ENCODE assay signal across 17 mouse cellular contexts in the genomic region with DNA sequence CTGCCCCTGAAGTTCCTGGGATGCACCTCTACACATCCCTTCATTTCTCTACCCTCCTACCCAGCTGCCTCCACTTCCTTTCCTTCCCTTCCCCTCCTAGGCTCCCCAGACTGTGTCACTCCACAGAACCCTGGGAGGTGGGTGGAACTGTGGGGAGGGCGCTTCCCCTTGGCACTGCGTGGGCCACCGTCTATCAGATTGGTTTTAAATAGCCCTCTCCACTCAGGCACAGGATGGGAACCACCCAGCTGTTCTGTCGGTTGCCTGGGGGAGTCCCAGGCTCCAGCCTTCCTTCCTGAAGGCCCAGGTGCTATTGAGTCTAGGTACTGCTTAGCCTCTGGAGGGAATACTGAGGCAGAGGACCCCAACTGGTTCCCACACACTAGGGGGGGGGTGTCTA. TPM values are rescaled to one million over a fixed set of nuclear protein-coding genes. Genes with fewer than 3 reads are reported as not detected.
DNase-seq lines count a peak whose midpoint lies in the region; ATAC-seq and TF ChIP-seq lines count a peak whose summit lies in the region.
"Had no signal": no experiment of that assay in that cellular context is flagged by ENCODE, and none has a peak within 500 bp of the region (broad histone marks: within the 10 kb centered on the region; RNA-seq: fewer than 3 reads in every experiment).

No protein-coding gene starts in this region.

- no peaks in the 10 kb centered on the region for H3K9me3 ChIP-seq in kidney, embryonic 14.5 days (ENCODE audit: control insufficient read depth, low read length)
- no peaks in the 10 kb centered on the region for H3K9me3 ChIP-seq in intestine, embryonic 16.5 days (ENCODE audit: control insufficient read depth, low read length)
- H3K9me3 ChIP-seq: heart, embryonic 15.5 days had no signal

- H3K4me3 ChIP-seq in kidney, adult 2 months (ENCODE audit: insufficient read depth, low read depth, low read length): no peak overlapping the region
- no peak overlapping the region for H3K4me3 ChIP-seq in kidney, embryonic 14.5 days (ENCODE audit: low read length)
- H3K4me3 ChIP-seq in intestine, embryonic 16.5 days (ENCODE audit: low read length): no peak overlapping the region
- H3K4me3 ChIP-seq: heart, embryonic 15.5 days had no signal

- TF ChIP-seq CTCF in kidney, adult 2 months (conservative IDR thresholded peaks at IDR 0.05; ENCODE audit: insufficient read depth, insufficient read length, low read depth, low read length): no peak

- no peak overlapping the region for H3K9ac ChIP-seq in kidney, embryonic 14.5 days (ENCODE audit: low read depth, low read length)
- H3K9ac ChIP-seq in intestine, embryonic 16.5 days (ENCODE audit: low read depth, low read length): no peak overlapping the region
- H3K9ac ChIP-seq: heart, embryonic 15.5 days had no signal

- H3K36me3 ChIP-seq in kidney, adult 2 months (ENCODE audit: control insufficient read depth, insufficient read depth, low read length): no peaks in the 10 kb centered on the region
- H3K36me3 ChIP-seq in kidney, embryonic 14.5 days (ENCODE audit: control insufficient read depth, insufficient read depth, low read length): peaks cover 16% of the 10 kb centered on the region
- no peaks in the 10 kb centered on the region for H3K36me3 ChIP-seq in intestine, embryonic 16.5 days (ENCODE audit: control insufficient read depth, insufficient read depth, low read length)

- WGBS in kidney, adult 2 months: 55% methylated on average over 4 of the region's 4 CpGs
- WGBS in kidney, embryonic 14.5 days: 81% methylated on average over 4 of the region's 4 CpGs
- WGBS in intestine, embryonic 16.5 days: 80% methylated on average over 4 of the region's 4 CpGs

- no peak for ATAC-seq in kidney, embryonic 14.5 days (ENCODE audit: low FRiP score, low TSS enrichment)
- ATAC-seq in intestine, embryonic 16.5 days: no peak
- ATAC-seq: activated CD4-positive, CD25-positive, alpha-beta regulatory T cell, adult 4 months had no signal

- H3K4me2 ChIP-seq in kidney, embryonic 14.5 days (replicated peaks; ENCODE audit: low read depth, low read length): no peak overlapping the region
- H3K4me2 ChIP-seq in intestine, embryonic 16.5 days (ENCODE audit: low read depth, low read length): no peak overlapping the region
- H3K4me2 ChIP-seq: heart, embryonic 15.5 days had no signal

- no peaks in the 10 kb centered on the region for H3K27me3 ChIP-seq in kidney, adult 2 months (replicated peaks; ENCODE audit: control insufficient read depth, insufficient read depth, low read length)
- no peaks in the 10 kb centered on the region for H3K27me3 ChIP-seq in kidney, embryonic 14.5 days (ENCODE audit: control insufficient read depth, insufficient read depth, low read length)
- H3K27me3 ChIP-seq in intestine, embryonic 16.5 days (replicated peaks; ENCODE audit: control insufficient read depth, insufficient read depth, low read length): no peaks in the 10 kb centered on the region

- peaks cover 15% of the 10 kb centered on the region; the same call in 1 of the 2 replicates for H3K4me1 ChIP-seq in kidney, adult 2 months (ENCODE audit: control insufficient read depth, insufficient read depth, low read length)
- peaks cover 24% of the 10 kb centered on the region for H3K4me1 ChIP-seq in kidney, embryonic 14.5 days (ENCODE audit: control insufficient read depth, insufficient read depth, low read length)
- peaks cover 27% of the 10 kb centered on the region; the same call in 1 of the 2 replicates for H3K4me1 ChIP-seq in intestine, embryonic 16.5 days (ENCODE audit: control insufficient read depth, insufficient read depth, low read length)

- TF ChIP-seq POLR2A in kidney, adult 2 months (IDR thresholded peaks at IDR 0.05; ENCODE audit: low read depth, low read length): no peak

- H3K27ac ChIP-seq in kidney, adult 2 months (ENCODE audit: insufficient read depth, low read depth, low read length): peak overlapping the region; percentile 34
- no peak overlapping the region for H3K27ac ChIP-seq in kidney, embryonic 14.5 days (ENCODE audit: low read depth, low read length)
- H3K27ac ChIP-seq in intestine, embryonic 16.5 days (ENCODE audit: low read length): no peak overlapping the region
- H3K27ac ChIP-seq: heart, embryonic 15.5 days; macrophage had no signal

- peak; percentile 19 to 43 for DNase-seq in adrenal gland, postnatal 36 days
- no peak for DNase-seq in adrenal gland, adult 18-20 months (ENCODE audit: low spot score in 2 of 2)
- DNase-seq in kidney, adult 2 months: peak; percentile 76
- DNase-seq in frontal cortex, postnatal 36 days (ENCODE audit: low spot score in 2 of 2): peak; percentile 49 to 61
- DNase-seq in lung, postnatal 25 days (ENCODE audit: low spot score): peak; percentile 76
- DNase-seq in thymus, postnatal 25 days: no peak
- DNase-seq: cerebellum, adult 11-12 months; embryo, embryonic 11 days; layer of hippocampus, adult 9-11 months; liver; spleen, adult 18-20 months had no signal

RNA-seq across cellular contexts. Expression of gene Nthl1, which starts 2.5 kb away (rescaled TPM):
- 1 to 10 TPM; 7.8 TPM for total RNA-seq in adrenal gland, postnatal 36 days (2021)
- total RNA-seq in adrenal gland, adult 18-20 months (2021): 1 to 10 TPM; 7.3 to 8.0 TPM
- 13.6 and 15.8 TPM in 2 replicates for polyA plus RNA-seq in kidney, adult 2 months (2012; rRNA removed)
- polyA plus RNA-seq in kidney, embryonic 14.5 days (2014; fragmentation: Nextera tagmentation; extraction: Ambion mirVana): 14.2 and 17.0 TPM in 2 replicates
- polyA plus RNA-seq in intestine, embryonic 16.5 days (2015; fragmentation: Nextera tagmentation; extraction: Ambion mirVana): 17.2 and 18.1 TPM in 2 replicates

RNA-seq across cellular contexts. Expression of gene Tsc2, which starts 2.6 kb away (rescaled TPM):
- 100 to 1,000 TPM in 1 of 2 experiments, 10 to 100 TPM in 1; 79.2 to 103 TPM for total RNA-seq in adrenal gland, postnatal 36 days (2021)
- 100 to 1,000 TPM in 1 of 2 experiments, 10 to 100 TPM in 1; 93.3 to 111 TPM for total RNA-seq in adrenal gland, adult 18-20 months (2021)
- 152 and 174 TPM in 2 replicates for polyA plus RNA-seq in kidney, adult 2 months (2012; rRNA removed)
- 48.3 and 55.4 TPM in 2 replicates for polyA plus RNA-seq in kidney, embryonic 14.5 days (2014; fragmentation: Nextera tagmentation; extraction: Ambion mirVana)
- polyA plus RNA-seq in intestine, embryonic 16.5 days (2015; fragmentation: Nextera tagmentation; extraction: Ambion mirVana): 38.5 and 41.8 TPM in 2 replicates

RNA-seq across cellular contexts. Expression of gene Slc9a3r2, which starts 15.1 kb away (rescaled TPM):
- total RNA-seq in adrenal gland, postnatal 36 days (2021): 10 to 100 TPM; 48.0 to 88.5 TPM
- total RNA-seq in adrenal gland, adult 18-20 months (2021): 10 to 100 TPM; 62.0 to 90.2 TPM
- polyA plus RNA-seq in kidney, adult 2 months (2012; rRNA removed): 111 and 123 TPM in 2 replicates
- 86.1 and 95.5 TPM in 2 replicates for polyA plus RNA-seq in kidney, embryonic 14.5 days (2014; fragmentation: Nextera tagmentation; extraction: Ambion mirVana)
- 37.5 and 38.6 TPM in 2 replicates for polyA plus RNA-seq in intestine, embryonic 16.5 days (2015; fragmentation: Nextera tagmentation; extraction: Ambion mirVana)
- polyA plus RNA-seq: activated CD4-positive, CD25-positive, alpha-beta regulatory T cell, adult 4 months; macrophage had no signal

RNA-seq across cellular contexts. Expression of gene Npw, which starts 23.2 kb away (rescaled TPM):
- not detected for total RNA-seq in adrenal gland, postnatal 36 days (2021)
- not detected for total RNA-seq in adrenal gland, adult 18-20 months (2021)
- not detected in 2 replicates for polyA plus RNA-seq in kidney, adult 2 months (2012; rRNA removed)
- 0.66 TPM in 1 of 2 replicates, not detected in the other for polyA plus RNA-seq in kidney, embryonic 14.5 days (2014; fragmentation: Nextera tagmentation; extraction: Ambion mirVana)
- 0.29 TPM in 1 of 2 replicates, not detected in the other for polyA plus RNA-seq in intestine, embryonic 16.5 days (2015; fragmentation: Nextera tagmentation; extraction: Ambion mirVana)
- total RNA-seq: gastrocnemius, adult 8-10 months had no signal
- polyA plus RNA-seq: macrophage had no signal

RNA-seq across cellular contexts. Expression of gene Zfp598, which starts 34.5 kb away (rescaled TPM):
- total RNA-seq in adrenal gland, postnatal 36 days (2021): 10 to 100 TPM; 47.5 to 51.1 TPM
- total RNA-seq in adrenal gland, adult 18-20 months (2021): 10 to 100 TPM; 50.0 to 55.7 TPM
- 44.3 and 57.6 TPM in 2 replicates for polyA plus RNA-seq in kidney, adult 2 months (2012; rRNA removed)
- polyA plus RNA-seq in kidney, embryonic 14.5 days (2014; fragmentation: Nextera tagmentation; extraction: Ambion mirVana): 25.3 and 34.4 TPM in 2 replicates
- polyA plus RNA-seq in intestine, embryonic 16.5 days (2015; fragmentation: Nextera tagmentation; extraction: Ambion mirVana): 11.0 and 15.4 TPM in 2 replicates

Comparison
In these comparisons a context has a peak if more than half of its experiments do, and no peak if none do; other contexts are left out.
1. DNase-seq: peak in adrenal gland, postnatal 36 days (2 of 2), kidney, adult 2 months (single experiment), frontal cortex, postnatal 36 days (2 of 2) and lung, postnatal 25 days (single experiment); none in adrenal gland, adult 18-20 months (0 of 2) and thymus, postnatal 25 days (single experiment).